Mouse (Mus musculus) heart, embryonic 10.5 days (tissue): ENCODE results near the gene Hibadh. TPM values are rescaled to one million over a fixed set of nuclear protein-coding genes. Genes with fewer than 3 reads are reported as not detected.

Experiments
- DNase-seq: peaks from one replicate; pipeline ENCODE4 v3.0.0-alpha.2; 2017; ENCODE audit warnings: low spot score
- H3K27ac ChIP-seq: fragments of 300-500 bp; sonication (generic); 2 replicates; pipeline ENCODE4 v1.5.1; 2016; ENCODE audit warnings: mild to moderate bottlenecking
- H3K27me3 ChIP-seq: fragments of 300-500 bp; sonication (generic); 2 replicates; pipeline ENCODE4 v1.6.1; 2016; ENCODE audit warnings: mild to moderate bottlenecking; ENCODE audit not compliant: poor library complexity, insufficient read depth, severe bottlenecking
- H3K36me3 ChIP-seq: fragments of 300-500 bp; sonication (generic); 2 replicates; pipeline ENCODE4 v1.6.1; 2016; ENCODE audit warnings: mild to moderate bottlenecking, moderate library complexity
- H3K4me1 ChIP-seq: fragments of 300-500 bp; sonication (generic); 2 replicates; pipeline ENCODE4 v1.6.1; 2016; ENCODE audit warnings: mild to moderate bottlenecking
- H3K4me3 ChIP-seq: fragments of 300-500 bp; sonication (generic); 2 replicates; pipeline ENCODE4 v1.5.1; 2016; ENCODE audit warnings: mild to moderate bottlenecking, moderate library complexity
- H3K9me3 ChIP-seq: fragments of 300-500 bp; sonication (generic); 2 replicates; pipeline ENCODE4 v1.6.1; 2016; ENCODE audit warnings: mild to moderate bottlenecking, moderate library complexity
- WGBS: fragments of 180-500 bp; shearing (Covaris S2); methylation state at CpG from one replicate; pipeline ENCODE4 v1.1.7; 2016; 5-methylcytosine and 5-hydroxymethylcytosine counted together
- polyA plus RNA-seq: library from polyadenylated mRNA; unstranded; fragments of >200 nt; fragmentation: Nextera tagmentation; extraction: Ambion mirVana; gene quantifications from 2 replicates; pipeline ENCODE4 v1.2.1, GENCODE M21; 2016

Gene Hibadh
- polyA plus RNA-seq, 1 experiment from 2014 or later = 121 TPM

DNA sequence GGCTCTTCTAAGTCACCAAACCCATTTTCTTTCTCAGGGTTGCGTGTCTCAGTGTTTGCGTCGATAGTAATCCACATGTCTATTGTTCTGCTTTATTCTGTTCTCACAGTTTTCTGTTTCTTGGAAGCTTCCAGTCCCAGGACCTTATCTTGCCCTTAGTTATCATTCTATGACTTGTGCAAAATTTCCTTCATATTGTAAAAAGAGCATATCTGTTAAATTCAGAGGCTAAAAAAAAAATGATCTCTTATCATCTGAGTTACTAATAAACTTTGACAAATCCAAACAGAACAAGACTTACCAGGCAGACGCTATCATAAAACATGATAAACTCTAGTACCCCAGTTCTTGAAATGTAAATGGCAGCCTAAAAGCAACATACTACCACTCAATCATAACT is 11.0 kb downstream of the Hibadh start:
- WGBS = 93% methylated on average over 4 of the region's 4 CpGs
- no peak overlapping the region for H3K27ac ChIP-seq
- H3K9me3 ChIP-seq = no peaks in the 10 kb centered on the region
- H3K4me3 ChIP-seq = no peak overlapping the region
- H3K4me1 ChIP-seq = no peaks in the 10 kb centered on the region
- no peak for DNase-seq
- peaks cover 16% of the 10 kb centered on the region for H3K36me3 ChIP-seq
- H3K27me3 ChIP-seq = no peaks in the 10 kb centered on the region

DNA sequence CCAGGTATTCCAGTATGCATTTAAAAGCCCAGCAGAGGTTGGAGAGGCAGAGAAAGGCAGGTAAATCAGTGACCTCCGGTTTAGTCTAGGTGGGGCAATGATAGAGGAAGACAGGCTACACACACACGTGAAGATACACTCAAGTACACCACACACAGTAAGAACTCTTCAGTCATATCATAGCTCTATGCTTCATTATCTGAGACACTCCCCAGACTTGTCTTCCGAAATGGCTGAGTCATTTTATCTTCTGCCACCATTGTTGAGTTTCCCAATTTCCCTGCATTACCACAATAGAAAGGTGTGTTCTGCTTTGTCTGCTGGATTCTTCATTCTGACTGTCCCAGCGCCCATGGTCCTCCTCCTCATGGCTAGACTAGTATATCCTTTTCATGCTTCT is 13.5 kb downstream of the Hibadh start:
- WGBS = 88% methylated on average over 4 of the region's 4 CpGs
- Histone ChIP-seq H3K9me3 (no peaks in the 10 kb centered on the region), H3K27me3 (no peaks in the 10 kb centered on the region), H3K4me1 (no peaks in the 10 kb centered on the region), H3K27ac (no peak overlapping the region), H3K36me3 (peaks cover 22% of the 10 kb centered on the region), H3K4me3 (no peak overlapping the region)
- no peak for DNase-seq

DNA sequence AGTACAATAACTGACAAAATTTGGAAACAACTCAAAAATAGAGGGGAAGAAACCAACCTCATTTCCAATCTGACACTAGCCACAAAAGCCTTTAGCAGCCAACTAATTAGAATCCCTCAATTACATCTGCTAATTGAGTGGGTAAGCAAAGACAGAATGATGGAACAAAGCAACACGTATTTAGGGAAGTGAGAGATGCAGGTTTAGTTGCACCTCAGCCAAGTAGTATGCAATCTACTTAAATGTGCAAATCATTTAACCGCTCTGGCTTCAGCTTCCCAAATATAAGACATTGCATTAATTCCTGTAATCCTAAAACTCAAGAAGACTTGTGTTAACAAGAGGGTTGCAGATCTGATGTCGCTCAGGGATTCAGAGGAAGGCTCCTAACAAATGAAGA is 16.4 kb downstream of the Hibadh start:
- no peaks in the 10 kb centered on the region for H3K27me3 ChIP-seq
- H3K27ac ChIP-seq = no peak overlapping the region
- no peaks in the 10 kb centered on the region for H3K9me3 ChIP-seq
- DNase-seq = no peak
- 93% methylated on average over 3 of the region's 3 CpGs for WGBS
- H3K4me3 ChIP-seq = no peak overlapping the region
- no peaks in the 10 kb centered on the region for H3K4me1 ChIP-seq
- peaks cover 31% of the 10 kb centered on the region for H3K36me3 ChIP-seq

DNA sequence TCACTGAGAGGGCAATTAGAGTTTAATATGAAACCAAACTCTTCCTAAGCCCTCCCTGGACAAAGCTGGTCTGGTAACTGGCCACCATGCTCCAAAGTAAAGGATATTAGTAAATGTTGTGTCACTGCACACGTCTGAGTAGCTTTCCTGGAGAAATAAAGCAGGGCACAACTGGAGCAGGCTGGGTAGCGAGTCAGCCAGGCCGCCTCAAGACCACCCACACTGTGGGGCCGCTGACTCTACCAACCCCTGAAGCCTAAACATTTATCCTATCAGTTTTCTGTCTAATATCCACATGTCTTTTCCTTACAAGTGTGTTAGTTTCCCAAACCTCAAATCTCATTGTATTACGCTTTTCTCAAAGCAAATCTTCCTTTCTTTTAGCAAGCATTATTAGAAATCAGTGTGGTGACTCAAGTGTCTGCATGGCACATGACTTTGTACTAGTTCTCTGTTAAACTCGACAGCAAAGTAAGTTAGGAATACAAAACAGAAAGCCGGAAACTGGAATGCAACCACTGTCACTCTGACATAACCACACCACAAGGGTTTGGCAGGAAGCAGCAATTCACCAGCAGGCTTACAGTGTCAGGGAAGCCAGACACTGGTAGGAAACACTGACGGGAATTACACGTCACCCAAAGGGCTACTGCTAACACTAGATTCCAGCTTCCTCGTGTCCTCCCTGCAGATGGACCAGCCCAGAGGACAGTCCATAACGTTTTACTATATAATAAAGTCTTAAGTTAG is 18.3 kb downstream of the Hibadh start:
- Histone ChIP-seq H3K4me1 (no peaks in the 10 kb centered on the region), H3K27me3 (no peaks in the 10 kb centered on the region), H3K9me3 (no peaks in the 10 kb centered on the region), H3K36me3 (peaks cover 36% of the 10 kb centered on the region), H3K27ac (no peak overlapping the region), H3K4me3 (no peak overlapping the region)
- 62% methylated on average over 11 of the region's 11 CpGs for WGBS
- no peak for DNase-seq

DNA sequence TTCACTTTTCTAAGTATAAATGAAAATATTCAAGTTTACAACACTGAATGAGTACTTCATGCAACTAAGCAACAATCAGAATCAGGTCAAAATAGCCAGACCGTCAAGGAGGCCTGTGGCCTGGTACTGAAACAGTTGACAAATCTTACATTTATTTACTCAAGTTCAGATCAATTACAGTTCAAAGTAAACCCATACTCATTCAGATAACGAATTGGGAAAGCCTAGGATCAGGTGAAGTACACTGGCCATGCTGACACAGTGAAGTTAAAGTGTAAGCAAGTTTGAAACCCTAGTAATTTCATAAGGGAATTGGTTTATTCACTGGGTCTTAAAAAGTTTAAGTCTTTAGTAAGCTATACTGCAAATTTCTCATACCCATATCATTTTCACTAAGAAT is 20.1 kb downstream of the Hibadh start:
- no peak overlapping the region for H3K27ac ChIP-seq
- H3K27me3 ChIP-seq = no peaks in the 10 kb centered on the region
- H3K9me3 ChIP-seq = no peaks in the 10 kb centered on the region
- 91% methylated on average over 2 of the region's 2 CpGs for WGBS
- no peaks in the 10 kb centered on the region for H3K4me1 ChIP-seq
- no peak for DNase-seq
- H3K36me3 ChIP-seq = peaks cover 28% of the 10 kb centered on the region
- no peak overlapping the region for H3K4me3 ChIP-seq

DNA sequence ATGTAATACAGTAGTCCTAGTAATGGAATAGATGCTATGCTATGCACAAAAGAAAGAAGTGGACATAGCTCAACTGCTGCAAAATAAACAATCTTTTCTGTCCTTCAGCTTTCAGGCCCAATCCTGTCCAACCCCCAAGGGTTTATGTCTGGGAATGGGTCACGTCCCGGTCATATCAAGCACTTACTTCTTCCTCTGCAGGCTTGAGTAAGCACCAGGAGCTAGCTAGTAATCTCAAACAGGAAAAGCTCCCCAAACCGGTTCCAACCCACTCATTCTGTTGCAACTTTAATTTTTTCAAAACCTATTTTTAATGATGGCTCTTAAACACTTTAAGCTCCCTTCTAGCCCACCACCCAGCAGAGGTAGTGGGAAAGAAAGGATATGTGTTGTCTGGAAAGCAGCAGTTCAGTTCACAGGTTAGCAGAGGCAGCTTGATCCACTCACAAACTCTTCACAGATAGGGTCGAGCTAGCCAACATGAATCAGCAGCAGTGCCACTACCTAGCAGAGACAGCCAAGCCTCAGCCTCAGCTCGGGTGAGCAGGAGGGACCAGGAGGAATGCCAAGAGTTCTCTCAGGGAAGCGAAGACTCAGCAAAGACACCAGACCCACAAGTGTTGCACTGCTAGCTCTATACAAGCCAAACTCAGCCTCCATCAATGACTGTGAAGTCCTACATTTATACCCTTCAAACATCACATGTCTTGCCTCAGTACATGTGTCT is 30.4 kb downstream of the Hibadh start:
- no peaks in the 10 kb centered on the region for H3K4me1 ChIP-seq
- peak overlapping the region; percentile 64; the same call in 1 of the 2 replicates for H3K27ac ChIP-seq
- H3K27me3 ChIP-seq = no peaks in the 10 kb centered on the region
- no peak overlapping the region for H3K4me3 ChIP-seq
- DNase-seq = no peak
- H3K9me3 ChIP-seq = no peaks in the 10 kb centered on the region
- peaks cover 10% of the 10 kb centered on the region; the same call in 1 of the 2 replicates for H3K36me3 ChIP-seq
- 66% methylated on average over 6 of the region's 6 CpGs for WGBS

DNA sequence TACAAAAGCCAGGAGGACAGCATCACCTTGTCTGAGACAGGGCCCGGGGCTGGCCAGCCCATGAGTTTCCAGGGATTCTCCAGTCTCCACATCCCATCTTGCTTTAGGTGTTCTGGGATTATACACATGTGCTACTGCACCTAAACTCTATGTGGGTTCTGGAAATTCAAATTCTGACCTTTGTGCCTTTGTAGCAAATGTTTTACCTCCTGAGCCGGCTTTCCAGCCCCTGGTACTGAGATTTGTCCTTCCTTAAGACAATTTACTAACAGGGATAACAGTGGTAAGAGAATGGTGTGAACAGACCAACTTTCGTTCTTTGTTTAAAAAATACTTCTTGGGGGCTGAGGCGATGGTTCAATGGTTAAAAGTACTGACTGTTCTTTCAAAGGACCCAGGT is 32.1 kb downstream of the Hibadh start:
- H3K36me3 ChIP-seq = peaks cover 10% of the 10 kb centered on the region; the same call in 1 of the 2 replicates
- no peaks in the 10 kb centered on the region for H3K4me1 ChIP-seq
- no peak for DNase-seq
- H3K4me3 ChIP-seq = no peak overlapping the region
- H3K27ac ChIP-seq = no peak overlapping the region
- H3K9me3 ChIP-seq = no peaks in the 10 kb centered on the region
- H3K27me3 ChIP-seq = no peaks in the 10 kb centered on the region
- 91% methylated on average over 4 of the region's 4 CpGs for WGBS

DNA sequence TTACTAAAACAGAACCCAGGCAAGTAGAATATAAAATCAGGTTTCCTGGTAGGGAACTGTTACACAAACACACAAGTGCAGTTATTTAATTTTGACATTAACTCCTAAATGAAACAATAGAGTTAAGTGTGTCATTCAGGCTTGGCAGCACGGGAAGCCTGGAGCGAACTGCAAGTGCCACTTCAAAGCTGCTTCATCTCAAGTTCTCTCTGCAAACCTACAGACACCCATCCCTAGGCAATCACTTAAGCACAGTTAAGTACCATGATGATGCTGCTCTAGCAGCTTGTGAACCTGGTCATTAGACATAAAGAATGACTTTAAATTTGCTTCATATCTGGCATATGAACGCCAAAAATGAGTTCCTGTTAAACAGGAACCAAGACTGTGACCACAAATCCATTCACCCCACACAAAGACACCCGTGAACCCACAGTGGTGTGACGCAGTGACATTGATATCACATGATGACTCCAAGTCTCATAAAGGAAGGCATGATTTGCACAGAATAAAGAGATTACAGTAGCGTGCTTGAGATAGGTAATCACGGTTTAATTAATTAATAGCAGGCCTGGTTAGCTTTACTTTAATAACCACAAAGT is 33.3 kb downstream of the Hibadh start:
- Histone ChIP-seq H3K27ac (no peak overlapping the region), H3K4me3 (no peak overlapping the region), H3K36me3 (peaks cover 10% of the 10 kb centered on the region; the same call in 1 of the 2 replicates), H3K27me3 (no peaks in the 10 kb centered on the region), H3K9me3 (no peaks in the 10 kb centered on the region), H3K4me1 (no peaks in the 10 kb centered on the region)
- DNase-seq = no peak
- 86% methylated on average over 7 of the region's 7 CpGs for WGBS

DNA sequence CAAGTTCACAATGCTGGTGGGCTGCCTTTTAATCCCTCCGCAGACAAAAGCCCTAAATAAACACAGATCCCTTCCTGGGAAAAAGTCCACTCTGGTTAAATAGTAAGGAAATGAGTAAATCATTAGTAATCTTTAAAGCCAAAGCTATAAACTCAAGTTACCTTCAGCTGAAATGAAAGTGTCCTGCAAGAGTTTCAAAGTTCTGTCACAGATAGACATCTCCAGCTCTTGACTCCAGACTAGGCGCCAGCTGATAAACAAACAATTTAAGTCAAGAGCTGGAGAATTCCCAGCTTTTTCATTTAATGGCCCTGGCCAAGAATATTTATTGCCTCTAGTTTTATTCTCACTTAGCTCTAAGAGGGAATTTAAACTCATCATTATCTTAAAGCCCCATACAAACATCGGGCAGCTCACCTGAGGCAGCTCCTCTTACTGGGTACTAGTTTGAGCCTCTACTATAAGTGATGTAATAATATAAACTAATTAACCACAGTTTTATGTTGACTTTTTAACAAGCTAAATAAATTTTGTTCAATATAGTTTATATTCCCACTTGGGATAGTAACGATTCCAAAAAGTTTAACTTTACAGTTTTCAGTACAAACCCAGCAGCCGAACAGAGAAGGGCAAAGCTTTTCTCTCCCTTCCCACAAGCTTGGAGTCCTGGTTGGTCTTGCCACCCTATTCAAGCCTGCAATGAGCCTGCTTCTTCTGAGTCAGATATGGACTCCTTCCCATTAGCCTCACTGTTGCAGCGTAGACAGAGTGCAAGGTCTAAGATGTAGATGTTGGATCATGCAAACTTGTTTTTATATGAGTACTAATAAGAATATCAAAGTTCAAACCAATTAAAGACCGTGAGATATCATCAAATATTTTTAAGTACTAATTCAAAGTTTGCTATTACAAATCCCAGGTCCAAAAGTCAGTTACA is 38.2 kb downstream of the Hibadh start:
- 81% methylated on average over 7 of the region's 7 CpGs for whole genome bisulfite sequencing

DNA sequence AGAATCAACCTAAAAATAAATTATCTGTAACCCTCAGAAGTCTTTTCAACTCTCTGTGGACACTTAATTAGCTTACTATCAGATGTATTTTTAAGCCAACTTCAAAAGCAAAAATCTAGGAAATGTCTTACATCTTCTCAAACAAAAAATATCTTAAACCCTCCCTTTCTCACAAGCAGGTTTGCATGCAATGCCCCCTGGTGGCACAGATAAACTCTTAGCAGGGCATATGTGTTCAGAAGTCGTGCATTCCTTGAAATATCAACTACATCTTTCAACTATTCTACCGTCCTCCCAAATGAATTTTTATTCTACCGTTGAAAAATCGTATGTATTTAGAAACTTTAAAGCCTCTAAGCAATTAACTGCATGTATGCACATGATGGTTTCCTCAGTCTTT is 39.1 kb downstream of the Hibadh start:
- no peak for DNase-seq
- H3K27ac ChIP-seq = no peak overlapping the region
- H3K36me3 ChIP-seq = no peaks in the 10 kb centered on the region
- no peaks in the 10 kb centered on the region for H3K27me3 ChIP-seq
- 55% methylated on average over 4 of the region's 4 CpGs for WGBS
- no peaks in the 10 kb centered on the region for H3K9me3 ChIP-seq
- H3K4me1 ChIP-seq = no peaks in the 10 kb centered on the region
- H3K4me3 ChIP-seq = no peak overlapping the region

More for the DNA sequence above, 38.2 kb downstream of the Hibadh start:
- no peaks in the 10 kb centered on the region for H3K4me1 ChIP-seq
- DNase-seq = no peak
- H3K4me3 ChIP-seq = no peak overlapping the region
- H3K9me3 ChIP-seq = no peaks in the 10 kb centered on the region
- H3K27ac ChIP-seq = no peak overlapping the region
- H3K36me3 ChIP-seq = no peaks in the 10 kb centered on the region
- no peaks in the 10 kb centered on the region for H3K27me3 ChIP-seq

DNA sequence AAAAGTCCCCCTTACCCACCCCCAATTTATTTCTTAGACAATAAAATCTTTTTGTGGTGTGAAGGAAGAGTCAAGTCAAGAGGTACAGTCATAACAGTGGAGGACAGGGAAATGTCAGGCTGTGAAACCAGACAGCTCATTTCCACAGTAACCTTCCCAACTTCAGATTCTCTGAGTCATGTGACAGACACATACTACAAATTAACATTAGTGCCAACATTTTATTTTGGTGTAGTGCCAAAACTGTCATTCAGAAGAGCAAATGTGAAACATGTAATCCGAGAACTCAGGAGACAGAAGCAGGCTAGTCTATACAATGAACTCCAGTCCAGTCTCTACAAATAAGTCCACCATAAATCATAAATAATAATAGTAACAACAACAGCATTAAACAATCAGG is 45.4 kb downstream of the Hibadh start:
- H3K9me3 ChIP-seq = no peaks in the 10 kb centered on the region

DNA sequence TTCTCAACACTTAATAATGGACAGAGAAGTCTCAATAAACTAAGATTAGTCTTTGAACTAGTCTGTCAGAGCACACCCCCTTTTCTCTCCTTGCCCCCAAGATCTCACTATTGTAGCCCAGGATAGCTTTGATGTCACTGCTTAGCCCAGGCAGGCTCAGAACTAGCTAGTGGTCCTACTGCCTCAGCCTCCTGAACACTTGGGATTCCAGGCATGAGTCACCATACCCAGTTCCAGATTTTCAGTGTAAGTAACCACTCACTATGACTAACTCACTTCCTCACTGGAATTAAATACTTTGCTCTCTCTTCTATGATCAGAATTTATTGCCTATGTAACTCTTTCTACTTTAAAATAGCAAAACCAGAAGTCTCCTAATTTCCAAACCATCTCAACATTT is 53.6 kb downstream of the Hibadh start:
- Histone ChIP-seq H3K36me3 (peaks cover 12% of the 10 kb centered on the region), H3K9me3 (no peaks in the 10 kb centered on the region), H3K4me3 (no peak overlapping the region), H3K27ac (no peak overlapping the region), H3K4me1 (no peaks in the 10 kb centered on the region), H3K27me3 (no peaks in the 10 kb centered on the region)
- DNase-seq = no peak

More for the DNA sequence above, 45.4 kb downstream of the Hibadh start:
- 85% methylated on average over 1 of the region's 1 CpGs for WGBS
- H3K4me1 ChIP-seq = no peaks in the 10 kb centered on the region
- no peak overlapping the region for H3K4me3 ChIP-seq
- H3K27ac ChIP-seq = no peak overlapping the region
- H3K36me3 ChIP-seq = no peaks in the 10 kb centered on the region
- DNase-seq = no peak
- H3K27me3 ChIP-seq = no peaks in the 10 kb centered on the region
